Mouse (Mus musculus): ENCODE data around the gene Mindy1.

The Mindy1 gene

GRCm38 (mm10) chr3:95250783-95251424 lies 30.2 kb upstream of the Mindy1 start, which contains the start of gene Bnipl:
Gene Bnipl (minus strand): TSS chr3:95251193.
- no peak for DNase-seq (ENCODE audit: low read depth, low spot score)
- no peaks in the 10 kb centered on the region for H3K27me3 ChIP-seq (ENCODE audit: control insufficient read depth, insufficient read depth, low read length, poor library complexity, severe bottlenecking)
- no peaks in the 10 kb centered on the region for H3K36me3 ChIP-seq (ENCODE audit: control insufficient read depth, insufficient read depth, low read length, poor library complexity, severe bottlenecking)

- Histone ChIP-seq H3K27me3 (ENCODE audit: control insufficient read depth, insufficient read depth, low read length, poor library complexity, severe bottlenecking) (no peaks in the 10 kb centered on the region), H3K36me3 (ENCODE audit: control insufficient read depth, insufficient read depth, low read length, poor library complexity, severe bottlenecking) (peaks cover 6% of the 10 kb centered on the region)
- DNase-seq (ENCODE audit: low read depth, low spot score): no peak
These were observed 24.2 kb upstream of the Mindy1 start for GRCm38 (mm10) chr3:95256931-95257330.

GRCm38 (mm10) chr3:95261975-95262374 lies 19.2 kb upstream of the Mindy1 start:
- DNase-seq (ENCODE audit: low read depth, low spot score): no peak
- Histone ChIP-seq H3K36me3 (ENCODE audit: control insufficient read depth, insufficient read depth, low read length, poor library complexity, severe bottlenecking) (peaks cover 9% of the 10 kb centered on the region), H3K27me3 (ENCODE audit: control insufficient read depth, insufficient read depth, low read length, poor library complexity, severe bottlenecking) (no peaks in the 10 kb centered on the region)

- H3K36me3 ChIP-seq (ENCODE audit: control insufficient read depth, insufficient read depth, low read length, poor library complexity, severe bottlenecking): peaks cover 5% of the 10 kb centered on the region
- H3K27me3 ChIP-seq (ENCODE audit: control insufficient read depth, insufficient read depth, low read length, poor library complexity, severe bottlenecking): no peaks in the 10 kb centered on the region
- peak; percentile 84 for DNase-seq (ENCODE audit: low read depth, low spot score)
These were observed 17.9 kb upstream of the Mindy1 start for GRCm38 (mm10) chr3:95263089-95263739.

GRCm38 (mm10) chr3:95264724-95265123 lies 16.4 kb upstream of the Mindy1 start:
- Histone ChIP-seq H3K36me3 (ENCODE audit: control insufficient read depth, insufficient read depth, low read length, poor library complexity, severe bottlenecking) (peaks cover 4% of the 10 kb centered on the region), H3K27me3 (ENCODE audit: control insufficient read depth, insufficient read depth, low read length, poor library complexity, severe bottlenecking) (no peaks in the 10 kb centered on the region)
- DNase-seq (ENCODE audit: low read depth, low spot score): no peak

- H3K36me3 ChIP-seq (ENCODE audit: control insufficient read depth, insufficient read depth, low read length, poor library complexity, severe bottlenecking): peaks cover 4% of the 10 kb centered on the region
- no peak for DNase-seq (ENCODE audit: low read depth, low spot score)
- H3K27me3 ChIP-seq (ENCODE audit: control insufficient read depth, insufficient read depth, low read length, poor library complexity, severe bottlenecking): no peaks in the 10 kb centered on the region
These were observed 15.1 kb upstream of the Mindy1 start for GRCm38 (mm10) chr3:95266052-95266451.

- DNase-seq (ENCODE audit: low read depth, low spot score): no peak
- Histone ChIP-seq H3K36me3 (ENCODE audit: control insufficient read depth, insufficient read depth, low read length, poor library complexity, severe bottlenecking) (peaks cover 2% of the 10 kb centered on the region), H3K27me3 (ENCODE audit: control insufficient read depth, insufficient read depth, low read length, poor library complexity, severe bottlenecking) (no peaks in the 10 kb centered on the region)
These were observed 13.3 kb upstream of the Mindy1 start for GRCm38 (mm10) chr3:95267855-95268254.

GRCm38 (mm10) chr3:95269789-95270188 lies 11.4 kb upstream of the Mindy1 start:
- Histone ChIP-seq H3K36me3 (ENCODE audit: control insufficient read depth, insufficient read depth, low read length, poor library complexity, severe bottlenecking) (no peaks in the 10 kb centered on the region; the same call in none of the 2 replicates), H3K27me3 (ENCODE audit: control insufficient read depth, insufficient read depth, low read length, poor library complexity, severe bottlenecking) (no peaks in the 10 kb centered on the region)
- no peak for DNase-seq (ENCODE audit: low read depth, low spot score)

GRCm38 (mm10) chr3:95270766-95271364 lies 10.3 kb upstream of the Mindy1 start:
- H3K36me3 ChIP-seq (ENCODE audit: control insufficient read depth, insufficient read depth, low read length, poor library complexity, severe bottlenecking): no peaks in the 10 kb centered on the region; the same call in 1 of the 2 replicates
- no peak for DNase-seq (ENCODE audit: low read depth, low spot score)

GRCm38 (mm10) chr3:95273471-95273870 lies 7.7 kb upstream of the Mindy1 start:
- H3K27me3 ChIP-seq (ENCODE audit: control insufficient read depth, insufficient read depth, low read length, poor library complexity, severe bottlenecking): no peaks in the 10 kb centered on the region

More at GRCm38 (mm10) chr3:95270766-95271364, 10.3 kb upstream of the Mindy1 start:
- no peaks in the 10 kb centered on the region for H3K27me3 ChIP-seq (ENCODE audit: control insufficient read depth, insufficient read depth, low read length, poor library complexity, severe bottlenecking)

GRCm38 (mm10) chr3:95274453-95274852 lies 6.7 kb upstream of the Mindy1 start:
- no peaks in the 10 kb centered on the region for H3K27me3 ChIP-seq (ENCODE audit: control insufficient read depth, insufficient read depth, low read length, poor library complexity, severe bottlenecking)
- no peaks in the 10 kb centered on the region for H3K36me3 ChIP-seq (ENCODE audit: control insufficient read depth, insufficient read depth, low read length, poor library complexity, severe bottlenecking)
- DNase-seq (ENCODE audit: low read depth, low spot score): no peak

More at GRCm38 (mm10) chr3:95273471-95273870, 7.7 kb upstream of the Mindy1 start:
- no peaks in the 10 kb centered on the region for H3K36me3 ChIP-seq (ENCODE audit: control insufficient read depth, insufficient read depth, low read length, poor library complexity, severe bottlenecking)
- DNase-seq (ENCODE audit: low read depth, low spot score): no peak

GRCm38 (mm10) chr3:95275161-95275560 lies 6.0 kb upstream of the Mindy1 start:
- Histone ChIP-seq H3K27me3 (ENCODE audit: control insufficient read depth, insufficient read depth, low read length, poor library complexity, severe bottlenecking) (no peaks in the 10 kb centered on the region), H3K36me3 (ENCODE audit: control insufficient read depth, insufficient read depth, low read length, poor library complexity, severe bottlenecking) (no peaks in the 10 kb centered on the region)
- no peak for DNase-seq (ENCODE audit: low read depth, low spot score)

- DNase-seq (ENCODE audit: low read depth, low spot score): no peak
- Histone ChIP-seq H3K36me3 (ENCODE audit: control insufficient read depth, insufficient read depth, low read length, poor library complexity, severe bottlenecking) (no peaks in the 10 kb centered on the region), H3K27me3 (ENCODE audit: control insufficient read depth, insufficient read depth, low read length, poor library complexity, severe bottlenecking) (no peaks in the 10 kb centered on the region)
These were observed 4.7 kb upstream of the Mindy1 start for GRCm38 (mm10) chr3:95276428-95276934.

- no peaks in the 10 kb centered on the region for H3K27me3 ChIP-seq (ENCODE audit: control insufficient read depth, insufficient read depth, low read length, poor library complexity, severe bottlenecking)
- H3K36me3 ChIP-seq (ENCODE audit: control insufficient read depth, insufficient read depth, low read length, poor library complexity, severe bottlenecking): no peaks in the 10 kb centered on the region
- DNase-seq (ENCODE audit: low read depth, low spot score): no peak
These were observed 4.0 kb upstream of the Mindy1 start for GRCm38 (mm10) chr3:95277149-95277551.

GRCm38 (mm10) chr3:95280747-95281146 lies 398 bp upstream of the Mindy1 start:
- H3K27me3 ChIP-seq (ENCODE audit: control insufficient read depth, insufficient read depth, low read length, poor library complexity, severe bottlenecking): no peaks in the 10 kb centered on the region
- H3K36me3 ChIP-seq (ENCODE audit: control insufficient read depth, insufficient read depth, low read length, poor library complexity, severe bottlenecking): no peaks in the 10 kb centered on the region
- DNase-seq (ENCODE audit: low read depth, low spot score): peak; percentile 32

Data from splenic B cell, adult 2 months (primary cell).